Mouse (Mus musculus): ENCODE measurements around the gene Sall1. TPM values are rescaled to one million over a fixed set of nuclear protein-coding genes. Genes with fewer than 3 reads are reported as not detected.
A peak's percentile ranks its signal among the peaks of the same experiment; 100 is the strongest.

Gene Sall1
- polyA plus RNA-seq, 1 experiment: 60.4 TPM

- Histone ChIP-seq H3K9ac (ENCODE audit: low read depth, poor library complexity, severe bottlenecking) (peak overlapping the region; percentile 100), H3K27me3 (ENCODE audit: control insufficient read depth, insufficient read depth, low read length, poor library complexity, severe bottlenecking) (no peaks in the 10 kb centered on the region)
Measured at GRCm38 (mm10) chr8:89042118-89042460, 1.9 kb downstream of the Sall1 start.

GRCm38 (mm10) chr8:89041421-89042117, 2.4 kb downstream of the Sall1 start:
- peak overlapping the region; percentile 94 for H3K4me3 ChIP-seq (ENCODE audit: low read depth, low read length)
- H3K27me3 ChIP-seq (ENCODE audit: control insufficient read depth, insufficient read depth, low read length, poor library complexity, severe bottlenecking): no peaks in the 10 kb centered on the region
- peak overlapping the region; percentile 100 for H3K9ac ChIP-seq (ENCODE audit: low read depth, poor library complexity, severe bottlenecking)
- no peak for TF ChIP-seq POLR2A (IDR thresholded peaks at IDR 0.05; ENCODE audit: insufficient read depth, low read length)
- TF ChIP-seq EP300 (IDR thresholded peaks at IDR 0.05; ENCODE audit: insufficient read depth, low read depth, low read length): no peak
- TF ChIP-seq CTCF (IDR thresholded peaks at IDR 0.05; ENCODE audit: low read depth, low read length): no peak
- peaks cover 3% of the 10 kb centered on the region for H3K4me1 ChIP-seq (ENCODE audit: control insufficient read depth, insufficient read depth, low read length)
- H3K9me3 ChIP-seq (replicated peaks; ENCODE audit: control insufficient read depth, insufficient read depth, low read length, poor library complexity, severe bottlenecking): no peaks in the 10 kb centered on the region
- H3K27ac ChIP-seq (ENCODE audit: insufficient read depth, low read length): peak overlapping the region; percentile 76
- peaks cover 32% of the 10 kb centered on the region for H3K36me3 ChIP-seq (ENCODE audit: control insufficient read depth, insufficient read depth, low read length, poor library complexity, severe bottlenecking)

More at GRCm38 (mm10) chr8:89042118-89042460, 1.9 kb downstream of the Sall1 start:
- no peak for TF ChIP-seq EP300 (IDR thresholded peaks at IDR 0.05; ENCODE audit: insufficient read depth, low read depth, low read length)
- TF ChIP-seq CTCF (IDR thresholded peaks at IDR 0.05; ENCODE audit: low read depth, low read length): no peak
- TF ChIP-seq POLR2A (IDR thresholded peaks at IDR 0.05; ENCODE audit: insufficient read depth, low read length): no peak
- Histone ChIP-seq H3K4me3 (ENCODE audit: low read depth, low read length) (peak overlapping the region; percentile 94), H3K9me3 (replicated peaks; ENCODE audit: control insufficient read depth, insufficient read depth, low read length, poor library complexity, severe bottlenecking) (no peaks in the 10 kb centered on the region), H3K36me3 (ENCODE audit: control insufficient read depth, insufficient read depth, low read length, poor library complexity, severe bottlenecking) (peaks cover 31% of the 10 kb centered on the region), H3K4me1 (ENCODE audit: control insufficient read depth, insufficient read depth, low read length) (peaks cover 3% of the 10 kb centered on the region), H3K27ac (ENCODE audit: insufficient read depth, low read length) (peak overlapping the region; percentile 76)

GRCm38 (mm10) chr8:89040751-89041420, 3.1 kb downstream of the Sall1 start:
- Histone ChIP-seq H3K36me3 (ENCODE audit: control insufficient read depth, insufficient read depth, low read length, poor library complexity, severe bottlenecking) (peaks cover 36% of the 10 kb centered on the region), H3K4me1 (ENCODE audit: control insufficient read depth, insufficient read depth, low read length) (peaks cover 3% of the 10 kb centered on the region), H3K9me3 (replicated peaks; ENCODE audit: control insufficient read depth, insufficient read depth, low read length, poor library complexity, severe bottlenecking) (no peaks in the 10 kb centered on the region), H3K9ac (ENCODE audit: low read depth, poor library complexity, severe bottlenecking) (peak overlapping the region; percentile 100), H3K4me3 (ENCODE audit: low read depth, low read length) (peak overlapping the region; percentile 94), H3K27ac (ENCODE audit: insufficient read depth, low read length) (peak overlapping the region; percentile 76), H3K27me3 (ENCODE audit: control insufficient read depth, insufficient read depth, low read length, poor library complexity, severe bottlenecking) (no peaks in the 10 kb centered on the region)
- TF ChIP-seq POLR2A (IDR thresholded peaks at IDR 0.05; ENCODE audit: insufficient read depth, low read length) (no peak), CTCF (IDR thresholded peaks at IDR 0.05; ENCODE audit: low read depth, low read length) (no peak), EP300 (IDR thresholded peaks at IDR 0.05; ENCODE audit: insufficient read depth, low read depth, low read length) (no peak)

GRCm38 (mm10) chr8:89039890-89040289, 4.1 kb downstream of the Sall1 start:
- peak overlapping the region; percentile 100 for H3K9ac ChIP-seq (ENCODE audit: low read depth, poor library complexity, severe bottlenecking)
- no peaks in the 10 kb centered on the region for H3K9me3 ChIP-seq (replicated peaks; ENCODE audit: control insufficient read depth, insufficient read depth, low read length, poor library complexity, severe bottlenecking)
- H3K27ac ChIP-seq (ENCODE audit: insufficient read depth, low read length): no peak overlapping the region
- peak overlapping the region; percentile 10; the same call in 1 of the 2 replicates for H3K4me3 ChIP-seq (ENCODE audit: low read depth, low read length)
- TF ChIP-seq EP300 (IDR thresholded peaks at IDR 0.05; ENCODE audit: insufficient read depth, low read depth, low read length) (no peak), POLR2A (IDR thresholded peaks at IDR 0.05; ENCODE audit: insufficient read depth, low read length) (no peak), CTCF (IDR thresholded peaks at IDR 0.05; ENCODE audit: low read depth, low read length) (no peak)
- peaks cover 36% of the 10 kb centered on the region for H3K36me3 ChIP-seq (ENCODE audit: control insufficient read depth, insufficient read depth, low read length, poor library complexity, severe bottlenecking)
- H3K27me3 ChIP-seq (ENCODE audit: control insufficient read depth, insufficient read depth, low read length, poor library complexity, severe bottlenecking): no peaks in the 10 kb centered on the region
- peaks cover 1% of the 10 kb centered on the region for H3K4me1 ChIP-seq (ENCODE audit: control insufficient read depth, insufficient read depth, low read length)

- TF ChIP-seq EP300 (IDR thresholded peaks at IDR 0.05; ENCODE audit: insufficient read depth, low read depth, low read length) (no peak), POLR2A (IDR thresholded peaks at IDR 0.05; ENCODE audit: insufficient read depth, low read length) (no peak), CTCF (IDR thresholded peaks at IDR 0.05; ENCODE audit: low read depth, low read length) (no peak)
- peaks cover 44% of the 10 kb centered on the region for H3K36me3 ChIP-seq (ENCODE audit: control insufficient read depth, insufficient read depth, low read length, poor library complexity, severe bottlenecking)
- H3K4me1 ChIP-seq (ENCODE audit: control insufficient read depth, insufficient read depth, low read length): peaks cover 1% of the 10 kb centered on the region
- H3K9ac ChIP-seq (ENCODE audit: low read depth, poor library complexity, severe bottlenecking): no peak overlapping the region
- no peaks in the 10 kb centered on the region for H3K27me3 ChIP-seq (ENCODE audit: control insufficient read depth, insufficient read depth, low read length, poor library complexity, severe bottlenecking)
- H3K27ac ChIP-seq (ENCODE audit: insufficient read depth, low read length): no peak overlapping the region
- no peaks in the 10 kb centered on the region for H3K9me3 ChIP-seq (replicated peaks; ENCODE audit: control insufficient read depth, insufficient read depth, low read length, poor library complexity, severe bottlenecking)
- H3K4me3 ChIP-seq (ENCODE audit: low read depth, low read length): no peak overlapping the region
Measured at GRCm38 (mm10) chr8:89038920-89039319, 5.0 kb downstream of the Sall1 start.

Measured in ES-Bruce4 (cell line).